Mouse (Mus musculus): ENCODE results near the gene Tnip1. TPM values are rescaled to one million over a fixed set of nuclear protein-coding genes. Genes with fewer than 3 reads are reported as not detected.

Gene Tnip1
- total RNA-seq, 2 experiments from 2014 or later = 29.7 to 32.3 TPM

DNA sequence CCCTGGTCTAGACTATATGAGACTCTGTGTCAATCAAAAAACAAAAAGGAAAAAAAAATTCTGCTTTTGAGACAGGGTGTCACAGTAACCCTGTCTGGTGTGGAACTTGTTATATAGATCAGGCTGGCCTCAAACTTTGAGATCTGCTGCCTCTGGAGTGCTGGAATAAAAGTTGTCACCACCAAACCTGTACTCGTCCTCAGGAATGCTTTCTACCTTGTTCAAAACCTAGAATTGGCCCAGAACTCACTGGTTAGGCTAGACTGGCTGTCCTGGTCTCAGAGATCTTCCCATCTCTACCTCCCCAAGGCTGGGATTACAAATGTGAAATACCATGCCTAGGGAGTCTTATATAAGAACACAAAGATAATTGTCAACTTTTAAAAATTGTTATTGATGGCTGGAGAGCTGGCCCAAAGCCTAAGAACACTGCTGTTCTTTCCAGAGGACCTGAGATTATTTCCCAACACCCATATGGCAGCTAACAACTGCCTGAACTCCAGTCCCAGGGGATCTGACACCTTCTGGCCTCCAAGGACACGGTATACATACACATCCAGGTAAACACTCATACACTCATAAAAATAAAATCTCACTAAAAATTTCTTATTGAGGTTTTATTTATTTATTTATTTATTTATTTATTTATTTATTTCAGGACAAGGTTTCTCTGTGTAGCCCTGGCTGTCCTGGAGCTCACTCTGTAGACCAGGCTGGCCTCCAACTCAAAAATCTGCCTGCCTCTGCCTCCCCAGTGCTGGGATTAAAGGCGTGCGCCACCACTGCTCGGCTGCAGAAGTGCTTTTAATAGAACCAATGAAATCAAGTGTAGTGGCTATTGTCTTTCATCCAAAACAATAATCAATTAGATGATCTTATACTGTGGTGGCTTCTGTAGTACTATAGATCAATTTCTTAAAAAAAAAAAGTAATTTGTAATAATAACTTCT, 101.0 kb downstream of the Tnip1 start:
- intact Hi-C loops (cut with DNase I) = loop anchor here (5.0 kb wide), 1 partner anchor 74 kb away; the partner anchor contains the start of gene Cdc42se2
- DNase-seq = no peak

Other genes with a start within 250 kb of the Tnip1 start
- 10 to 100 TPM; 13.8 to 16.3 TPM for gene Cdc42se2, start 175.2 kb downstream of the Tnip1 start, total RNA-seq (2021)
- gene Lyrm7, start 102.0 kb downstream of the Tnip1 start, total RNA-seq (2021) = 10 to 100 TPM; 16.8 to 24.0 TPM
- gene Hint1, start 96.5 kb downstream of the Tnip1 start, total RNA-seq (2021) = 100 to 1,000 TPM; 161 to 192 TPM
- 10 to 100 TPM; 27.6 to 44.7 TPM for gene Gpx3, start 60.5 kb downstream of the Tnip1 start, total RNA-seq (2021)
- gene Anxa6, start 70.5 kb upstream of the Tnip1 start, total RNA-seq (2021) = 100 to 1,000 TPM; 168 to 176 TPM
- 1 to 10 TPM; 3.5 to 4.9 TPM for gene Ccdc69, start 115.2 kb upstream of the Tnip1 start, total RNA-seq (2021)
- 1 to 10 TPM; 7.0 to 7.2 TPM for gene Gm2a, start 135.2 kb upstream of the Tnip1 start, total RNA-seq (2021)
- not detected for gene Slc36a3, start 188.8 kb upstream of the Tnip1 start, total RNA-seq (2021)
- 1 to 10 TPM in 1 of 2 experiments, under 1 TPM in 1; 0.59 to 1.5 TPM for gene Slc36a2, start 222.2 kb upstream of the Tnip1 start, total RNA-seq (2021)
- 1 to 10 TPM; 5.5 to 5.7 TPM for gene Slc36a1, start 241.4 kb upstream of the Tnip1 start, total RNA-seq (2021)